Mouse (Mus musculus) MEL (cell line): ENCODE results near the gene Adamtsl3.

ENCODE experiments used
- CTCF ChIP-seq, 3 experiments: IDR thresholded peaks in 2 of 3; conservative IDR thresholded peaks in 1 of 3; 2 replicates each; pipeline ENCODE4 v1.5.1; 2011 to 2012; ENCODE audit warnings: low read length in 3 of 3, low read depth in 2 of 3, mild to moderate bottlenecking in 2 of 3, improper control_type of control experiment in 1 of 3, inconsistent platforms in 1 of 3, mixed read lengths in 1 of 3, moderate library complexity in 1 of 3; ENCODE audit not compliant: control insufficient read depth in 1 of 3, insufficient read depth in 1 of 3, poor library complexity in 1 of 3, severe bottlenecking in 1 of 3
- EP300 ChIP-seq, 2 experiments: IDR thresholded peaks; 2 replicates each; pipeline ENCODE4 v1.6.1; 2011; ENCODE audit warnings: improper control_type of control experiment in 2 of 2, low read length in 2 of 2, low read depth in 1 of 2, mild to moderate bottlenecking in 1 of 2
- ZC3H11A ChIP-seq: IDR thresholded peaks from 2 replicates; pipeline ENCODE4 v1.6.1; 2012; ENCODE audit warnings: low read depth, mild to moderate bottlenecking, inconsistent platforms, low read length, improper control_type of control experiment

DNA sequence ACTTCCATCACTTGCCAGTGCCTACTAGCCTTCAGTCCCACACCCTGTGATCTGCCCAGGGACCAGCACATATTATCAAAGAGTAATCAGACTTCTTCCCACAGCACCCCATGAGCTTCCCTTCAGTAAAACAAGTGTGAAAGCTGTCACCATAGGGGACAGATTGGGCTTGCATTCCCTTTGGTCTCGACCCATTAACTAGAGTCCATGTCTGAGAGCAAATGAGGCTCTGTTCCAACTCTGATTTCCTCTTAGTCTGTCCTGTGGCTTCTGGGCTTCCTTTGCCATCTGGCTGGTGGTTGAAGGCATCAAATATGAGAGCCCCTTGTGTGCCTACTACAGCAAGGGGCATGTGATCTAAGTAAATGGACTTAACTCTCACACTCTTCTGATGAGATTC, 237.5 kb downstream of the Adamtsl3 start:
- TF ChIP-seq ZC3H11A (no peak), EP300 (IDR thresholded peaks at IDR 0.05; ENCODE audit: low read depth in 1 of 2, low read length in 2 of 2) (no peak), CTCF (IDR thresholded peaks at IDR 0.05 in 2 of 3, conservative IDR thresholded peaks at IDR 0.05 in 1 of 3; ENCODE audit: control insufficient read depth in 1 of 3, insufficient read depth in 1 of 3, low read depth in 2 of 3, low read length in 3 of 3, poor library complexity in 1 of 3, severe bottlenecking in 1 of 3) (no peak)
